Mouse (Mus musculus) limb, embryonic 14.5 days (tissue): ENCODE measurements around the gene Nkx2-3. TPM values are rescaled to one million over a fixed set of nuclear protein-coding genes. Genes with fewer than 3 reads are reported as not detected.

Experiments used
- ATAC-seq: fragments of 200-750 bp; cut with Nextera tagmentation; 2 replicates; pipeline ENCODE4 v1.8.0; 2017; ENCODE audit warnings: low read depth, moderate number of reproducible peaks, moderate TSS enrichment; ENCODE audit not compliant: low FRiP score
- DNase-seq: peaks from one replicate; pipeline ENCODE4 v3.0.0-alpha.2; 2015; ENCODE audit warnings: low spot score
- H3K27ac ChIP-seq: fragments of 300-500 bp; sonication (generic); replicated peaks from 2 replicates; pipeline ENCODE4 v1.5.1; 2014; ENCODE audit warnings: low read depth, mild to moderate bottlenecking, low read length, moderate library complexity, mixed read lengths
- H3K27me3 ChIP-seq: fragments of 300-500 bp; sonication (generic); 2 replicates; pipeline ENCODE4 v1.6.1; 2014; ENCODE audit warnings: low read length, mixed read lengths; ENCODE audit not compliant: control insufficient read depth, insufficient read depth
- H3K36me3 ChIP-seq: fragments of 300-500 bp; sonication (generic); 2 replicates; pipeline ENCODE4 v1.6.1; 2014; ENCODE audit warnings: mild to moderate bottlenecking, low read length, moderate library complexity, mixed read lengths; ENCODE audit not compliant: control insufficient read depth, insufficient read depth
- H3K4me1 ChIP-seq: fragments of 300-500 bp; sonication (generic); 2 replicates; pipeline ENCODE4 v1.6.1; 2014; ENCODE audit warnings: antibody characterized with exemption, low read length, mixed read lengths; ENCODE audit not compliant: control insufficient read depth, insufficient read depth
- H3K4me2 ChIP-seq: fragments of 300-500 bp; sonication (generic); replicated peaks from 2 replicates; pipeline ENCODE4 v1.6.1; 2014; ENCODE audit warnings: low read depth, mild to moderate bottlenecking, low read length, moderate library complexity; ENCODE audit not compliant: severe bottlenecking
- H3K4me3 ChIP-seq: fragments of 300-500 bp; sonication (generic); replicated peaks from 2 replicates; pipeline ENCODE4 v1.5.1; 2014; ENCODE audit warnings: low read length
- H3K9ac ChIP-seq: fragments of 300-500 bp; sonication (generic); 2 replicates; pipeline ENCODE4 v1.6.1; 2014; ENCODE audit warnings: mild to moderate bottlenecking, low read depth, low read length, moderate library complexity; ENCODE audit not compliant: severe bottlenecking
- H3K9me3 ChIP-seq: fragments of 300-500 bp; sonication (generic); 2 replicates; pipeline ENCODE4 v1.6.1; 2016; ENCODE audit warnings: low read length; ENCODE audit not compliant: control insufficient read depth
- POLR2A ChIP-seq: fragments of 200-500 bp; IDR thresholded peaks from 2 replicates; pipeline ENCODE4 v1.8.0; 2012; ENCODE audit warnings: inconsistent platforms, mild to moderate bottlenecking, moderate library complexity, borderline replicate concordance; ENCODE audit not compliant: insufficient read depth, insufficient read length; ENCODE audit errors: extremely low read depth
- WGBS: fragments of 180-500 bp; shearing (Covaris S2); extraction: QIAGEN DNeasy Blood & Tissue Kit; methylation state at CpG from one replicate; pipeline ENCODE4 v1.1.7; 2014; 5-methylcytosine and 5-hydroxymethylcytosine counted together
- polyA plus RNA-seq, 2 experiments: library from polyadenylated mRNA; depleted of rRNA in 1 of 2; stranded (reverse) in 1 of 2; unstranded in 1 of 2; fragments of >200 nt; fragmentation: Nextera tagmentation in 1 of 2; extraction: Ambion mirVana in 1 of 2; gene quantifications; 2 replicates each; pipeline versions ENCODE4 v1.2.1 to v1.2.3; 2012 to 2014

The Nkx2-3 gene
- polyA plus RNA-seq, 2 experiments: not detected

DNA sequence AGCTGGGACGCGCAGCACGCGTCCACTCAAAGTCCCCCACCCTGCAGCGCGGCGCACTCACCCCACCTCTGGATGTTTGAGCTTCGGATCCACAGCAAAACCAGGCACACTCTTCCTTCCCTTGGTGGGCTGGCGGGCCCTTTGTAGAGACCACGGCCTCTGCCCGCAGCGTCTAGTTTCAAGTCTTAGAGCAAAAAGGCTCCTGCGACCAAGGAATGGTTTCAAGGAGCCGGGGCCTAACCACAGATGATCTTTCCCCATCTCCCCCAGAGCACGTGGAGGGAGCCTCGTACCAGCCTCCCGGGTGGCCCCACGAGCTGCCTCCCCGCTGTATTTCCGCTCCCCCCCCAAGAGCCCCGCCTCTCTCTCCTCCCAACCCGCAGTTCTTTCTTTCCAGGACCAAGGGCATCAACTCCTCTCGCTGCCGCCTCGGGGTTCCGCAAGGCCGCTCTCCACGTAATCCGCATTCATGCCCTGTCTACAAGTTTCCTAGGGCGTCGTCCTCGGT lies 1.7 kb upstream of the Nkx2-3 start:
- H3K4me1 ChIP-seq: no peaks in the 10 kb centered on the region
- TF ChIP-seq POLR2A: no peak
- H3K4me3 ChIP-seq: peak overlapping the region; percentile 5; the same call in 1 of the 2 replicates
- peaks cover 97% of the 10 kb centered on the region for H3K27me3 ChIP-seq
- no peaks in the 10 kb centered on the region for H3K36me3 ChIP-seq
- under 1% methylated on average over 32 of the region's 32 CpGs for WGBS
- DNase-seq (no peak), ATAC-seq (no peak)
- H3K4me2 ChIP-seq: no peak overlapping the region
- H3K9ac ChIP-seq: 0 out of 2 replicates have a peak overlapping the region, but pooled peaks have one; percentile 16
- H3K27ac ChIP-seq: no peak overlapping the region
- no peaks in the 10 kb centered on the region for H3K9me3 ChIP-seq

DNA sequence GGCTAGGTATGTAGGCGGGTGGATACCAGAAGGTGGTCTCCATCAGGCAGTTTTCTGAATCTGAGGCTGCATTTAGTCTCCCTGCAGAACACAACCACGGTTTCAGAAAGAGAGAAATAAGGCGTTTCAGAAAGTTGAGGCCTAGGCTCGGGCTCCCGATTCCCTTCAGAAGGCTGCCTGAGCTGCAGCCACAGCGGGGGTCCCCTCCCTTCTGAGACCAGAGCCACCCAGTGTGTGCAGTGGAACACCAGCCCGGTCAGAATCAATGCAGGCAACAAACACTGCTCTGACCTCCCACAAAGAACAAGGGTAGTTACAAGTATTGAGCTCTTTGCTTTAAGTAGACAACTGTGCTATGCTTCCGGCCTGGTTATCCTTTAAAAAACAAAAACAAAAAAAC lies 1.0 kb upstream of the Nkx2-3 start:
- no peak for ATAC-seq

GRCm38 (mm10) chr19:43611561-43611960 lies 564 bp upstream of the Nkx2-3 start:
- H3K4me2 ChIP-seq: no peak overlapping the region
- no peak overlapping the region for H3K9ac ChIP-seq
- no peaks in the 10 kb centered on the region for H3K36me3 ChIP-seq
- no peak for TF ChIP-seq POLR2A
- no peak overlapping the region for H3K27ac ChIP-seq
- DNase-seq (no peak), ATAC-seq (no peak)
- H3K9me3 ChIP-seq: no peaks in the 10 kb centered on the region
- no peak overlapping the region for H3K4me3 ChIP-seq
- peaks cover 97% of the 10 kb centered on the region for H3K27me3 ChIP-seq
- 8% methylated on average over 12 of the region's 12 CpGs for WGBS
- H3K4me1 ChIP-seq: peaks cover 6% of the 10 kb centered on the region; the same call in 1 of the 2 replicates

More for the DNA sequence above, 1.0 kb upstream of the Nkx2-3 start:
- Histone ChIP-seq H3K36me3 (no peaks in the 10 kb centered on the region), H3K9me3 (no peaks in the 10 kb centered on the region), H3K9ac (no peak overlapping the region), H3K4me3 (no peak overlapping the region), H3K27ac (no peak overlapping the region), H3K4me2 (no peak overlapping the region), H3K27me3 (peaks cover 97% of the 10 kb centered on the region), H3K4me1 (0 out of 2 replicates have a peak, but pooled peaks cover 1% of the 10 kb centered on the region)
- no peak for DNase-seq
- 10% methylated on average over 8 of the region's 8 CpGs for WGBS
- no peak for TF ChIP-seq POLR2A

DNA sequence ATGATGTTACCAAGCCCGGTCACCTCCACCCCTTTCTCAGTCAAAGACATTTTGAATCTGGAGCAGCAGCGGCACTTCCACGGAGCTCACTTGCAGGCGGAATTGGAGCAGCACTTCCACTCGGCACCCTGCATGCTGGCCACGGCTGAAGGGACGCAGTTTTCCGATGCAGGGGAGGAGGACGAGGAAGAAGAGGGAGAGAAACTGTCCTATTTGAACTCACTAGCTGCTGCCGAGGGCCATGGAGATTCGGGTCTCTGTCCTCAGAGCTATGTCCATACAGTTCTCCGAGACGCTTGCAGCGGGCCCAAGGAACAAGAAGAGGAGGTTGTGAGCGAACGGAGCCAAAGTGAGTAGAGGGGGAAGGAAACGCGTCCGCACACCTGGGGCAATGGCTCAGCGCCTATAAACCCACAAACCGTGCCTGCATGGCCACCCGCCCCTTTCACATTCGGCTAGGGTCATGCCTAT lies 411 bp downstream of the Nkx2-3 start:
- Histone ChIP-seq H3K27me3 (peaks cover 97% of the 10 kb centered on the region), H3K9ac (no peak overlapping the region), H3K4me2 (no peak overlapping the region; the same call in 1 of the 2 replicates), H3K27ac (no peak overlapping the region), H3K4me3 (peak overlapping the region; percentile 6; the same call in 1 of the 2 replicates), H3K4me1 (peaks cover 7% of the 10 kb centered on the region; the same call in 1 of the 2 replicates), H3K9me3 (no peaks in the 10 kb centered on the region), H3K36me3 (no peaks in the 10 kb centered on the region)
- TF ChIP-seq POLR2A: no peak
- ATAC-seq (no peak), DNase-seq (no peak)
- 1% methylated on average over 23 of the region's 23 CpGs for WGBS

- Histone ChIP-seq H3K36me3 (no peaks in the 10 kb centered on the region), H3K4me1 (peaks cover 7% of the 10 kb centered on the region; the same call in 1 of the 2 replicates), H3K27ac (no peak overlapping the region), H3K4me2 (no peak overlapping the region), H3K9me3 (no peaks in the 10 kb centered on the region), H3K9ac (no peak overlapping the region), H3K4me3 (no peak overlapping the region), H3K27me3 (peaks cover 98% of the 10 kb centered on the region)
- DNase-seq: no peak
- TF ChIP-seq POLR2A: no peak
- ATAC-seq: no peak
- 2% methylated on average over 26 of the region's 26 CpGs for WGBS
These were observed 1.4 kb downstream of the Nkx2-3 start for GRCm38 (mm10) chr19:43613293-43614130.
